Mouse (Mus musculus): ENCODE measurements around the gene Eps8l3. TPM values are rescaled to one million over a fixed set of nuclear protein-coding genes. Genes with fewer than 3 reads are reported as not detected.

The Eps8l3 gene
- total and polyA plus RNA-seq, 3 experiments: 0.12 TPM; not detected in 2

DNA sequence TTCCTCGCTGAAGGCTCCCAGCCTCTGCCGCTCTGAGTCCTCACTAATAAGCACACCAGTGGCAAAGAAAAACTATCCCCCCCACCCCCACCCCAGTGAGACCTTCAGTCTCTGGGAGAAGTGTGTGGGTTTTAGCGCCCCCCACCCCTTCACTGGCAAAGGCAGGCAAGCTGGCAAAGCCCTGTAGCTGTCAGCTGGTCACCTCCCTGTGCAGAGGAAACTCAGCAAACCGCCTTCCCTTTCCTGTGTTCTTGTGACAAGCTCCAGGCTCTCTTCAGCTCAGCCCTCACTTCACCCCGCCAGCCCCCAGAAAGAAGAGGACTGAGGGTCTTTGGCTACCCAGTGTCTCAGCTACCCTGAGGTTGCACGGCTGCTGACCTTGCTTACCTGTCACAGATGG lies 44.4 kb upstream of the Eps8l3 start:
- no peaks in the 10 kb centered on the region for H3K36me3 ChIP-seq (ENCODE audit: control insufficient read depth in 1 of 2, insufficient read depth in 2 of 2, low read length in 2 of 2)
- no peaks in the 10 kb centered on the region for H3K79me2 ChIP-seq (ENCODE audit: control insufficient read depth, insufficient read depth, low read length, poor library complexity)
- H3K9ac ChIP-seq (ENCODE audit: control insufficient read depth, low read depth, low read length, poor library complexity, severe bottlenecking): no peak overlapping the region
- no peak overlapping the region for H3K27ac ChIP-seq (ENCODE audit: control insufficient read depth, low read depth, low read length)
- DNase-seq (ENCODE audit: low read depth, low spot score): no peak
- no peak for TF ChIP-seq ZNF384 (IDR thresholded peaks at IDR 0.05; ENCODE audit: low read depth, low read length)
- TF ChIP-seq POLR2AphosphoS2 (IDR thresholded peaks at IDR 0.05; ENCODE audit: low read length): no peak
- no peak for TF ChIP-seq ELF1 (IDR thresholded peaks at IDR 0.05; ENCODE audit: low read depth, low read length)
- TF ChIP-seq TCF12 (IDR thresholded peaks at IDR 0.05; ENCODE audit: low read depth, low read length): no peak
- no peak for TF ChIP-seq EP300 (IDR thresholded peaks at IDR 0.05; ENCODE audit: low read depth in 1 of 2, low read length in 2 of 2)
- no peak for TF ChIP-seq NRF1 (IDR thresholded peaks at IDR 0.05; ENCODE audit: insufficient read depth, low read depth, low read length, poor library complexity, severe bottlenecking)
- TF ChIP-seq SIN3A (IDR thresholded peaks at IDR 0.05; ENCODE audit: low read length): no peak
- TF ChIP-seq MAFK (IDR thresholded peaks at IDR 0.05; ENCODE audit: borderline replicate concordance, low read depth, low read length): no peak
- no peaks in the 10 kb centered on the region for H3K9me3 ChIP-seq (replicated peaks; ENCODE audit: insufficient read depth, low read length)
- H3K4me1 ChIP-seq (ENCODE audit: control insufficient read depth in 1 of 2, insufficient read depth in 2 of 2, low read length in 2 of 2): no peaks in the 10 kb centered on the region
- H3K4me3 ChIP-seq (ENCODE audit: control insufficient read depth in 1 of 2, insufficient read depth in 1 of 2, low read depth in 2 of 2, low read length in 2 of 2): no peak overlapping the region
- no peaks in the 10 kb centered on the region; a peak in 3 of 4 replicates for H3K27me3 ChIP-seq (ENCODE audit: control insufficient read depth in 1 of 2, insufficient read depth in 2 of 2, low read length in 2 of 2)

DNA sequence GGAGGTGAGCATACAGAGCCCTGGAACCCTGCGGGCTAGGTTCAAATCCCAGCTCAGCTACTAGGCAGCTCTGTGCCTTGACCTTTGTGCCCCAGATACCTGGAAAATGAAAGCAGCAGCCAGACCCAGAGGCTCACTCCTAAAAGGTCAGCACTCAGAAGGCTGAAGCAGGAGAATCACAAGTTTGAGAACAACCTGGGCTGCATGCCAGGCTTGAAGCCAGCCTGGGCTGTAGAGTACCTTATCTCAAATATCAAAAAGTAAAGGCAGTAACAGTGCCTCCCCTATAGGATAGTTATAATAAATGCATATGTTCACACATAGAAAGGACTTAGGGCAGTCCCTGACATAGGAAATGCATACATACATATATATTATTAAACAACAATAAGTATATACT lies 43.7 kb upstream of the Eps8l3 start:
- TF ChIP-seq RCOR1 (IDR thresholded peaks at IDR 0.05; ENCODE audit: low read depth, low read length): no peak
- peak; percentile 4 for TF ChIP-seq RAD21 (IDR thresholded peaks at IDR 0.05; ENCODE audit: low read depth, low read length)
- Histone ChIP-seq H3K27me3 (ENCODE audit: control insufficient read depth in 1 of 2, insufficient read depth in 2 of 2, low read length in 2 of 2) (peaks cover 0 to 2% of the 10 kb centered on the region in 2 experiments), H3K27ac (ENCODE audit: control insufficient read depth, low read depth, low read length) (no peak overlapping the region), H3K4me1 (ENCODE audit: control insufficient read depth in 1 of 2, insufficient read depth in 2 of 2, low read length in 2 of 2) (no peaks in the 10 kb centered on the region), H3K36me3 (ENCODE audit: control insufficient read depth in 1 of 2, insufficient read depth in 2 of 2, low read length in 2 of 2) (no peaks in the 10 kb centered on the region), H3K9ac (ENCODE audit: control insufficient read depth, low read depth, low read length, poor library complexity, severe bottlenecking) (no peak overlapping the region), H3K79me2 (ENCODE audit: control insufficient read depth, insufficient read depth, low read length, poor library complexity) (no peaks in the 10 kb centered on the region), H3K9me3 (replicated peaks; ENCODE audit: insufficient read depth, low read length) (no peaks in the 10 kb centered on the region), H3K4me3 (ENCODE audit: control insufficient read depth in 1 of 2, insufficient read depth in 1 of 2, low read depth in 2 of 2, low read length in 2 of 2) (no peak overlapping the region)
- DNase-seq (ENCODE audit: low read depth, low spot score): no peak

DNA sequence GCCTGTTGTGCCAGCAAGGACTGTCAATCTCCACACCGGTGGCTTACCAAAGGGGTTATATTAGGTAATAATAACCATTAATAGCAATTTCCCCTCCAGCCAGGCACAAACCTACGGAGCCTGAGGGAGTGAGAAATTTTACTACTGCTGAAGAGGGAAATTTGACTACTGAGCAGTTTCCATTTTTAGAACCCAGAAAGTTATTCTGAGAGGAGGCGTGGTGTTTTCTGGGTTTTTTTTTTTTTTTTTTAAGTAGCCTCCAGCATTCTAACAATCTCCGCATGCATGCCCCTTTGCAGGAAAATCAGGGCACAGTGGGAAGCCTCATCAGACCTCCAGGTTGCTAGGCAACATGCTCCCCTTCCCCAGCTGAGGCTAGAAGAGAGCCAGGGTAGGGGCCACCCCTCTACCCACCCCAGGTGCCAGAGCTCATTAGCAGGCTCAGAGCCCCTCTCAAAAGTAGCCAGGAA lies 43.1 kb upstream of the Eps8l3 start:
- H3K79me2 ChIP-seq (ENCODE audit: control insufficient read depth, insufficient read depth, low read length, poor library complexity): no peaks in the 10 kb centered on the region

More for the DNA sequence above, 43.1 kb upstream of the Eps8l3 start:
- H3K4me3 ChIP-seq (ENCODE audit: control insufficient read depth in 1 of 2, insufficient read depth in 1 of 2, low read depth in 2 of 2, low read length in 2 of 2): no peak overlapping the region
- no peaks in the 10 kb centered on the region for H3K9me3 ChIP-seq (replicated peaks; ENCODE audit: insufficient read depth, low read length)
- H3K9ac ChIP-seq (ENCODE audit: control insufficient read depth, low read depth, low read length, poor library complexity, severe bottlenecking): no peak overlapping the region
- no peak for DNase-seq (ENCODE audit: low read depth, low spot score)
- no peak overlapping the region for H3K27ac ChIP-seq (ENCODE audit: control insufficient read depth, low read depth, low read length)
- TF ChIP-seq TCF12 (IDR thresholded peaks at IDR 0.05; ENCODE audit: low read depth, low read length) (no peak), EP300 (IDR thresholded peaks at IDR 0.05; ENCODE audit: low read depth in 1 of 2, low read length in 2 of 2) (no peak), MAFK (IDR thresholded peaks at IDR 0.05; ENCODE audit: borderline replicate concordance, low read depth, low read length) (no peak), GATA1 (IDR thresholded peaks at IDR 0.05; ENCODE audit: low read depth, low read length) (no peak), CTCF (IDR thresholded peaks at IDR 0.05 in 2 of 3, conservative IDR thresholded peaks at IDR 0.05 in 1 of 3; ENCODE audit: control insufficient read depth in 1 of 3, insufficient read depth in 1 of 3, low read depth in 2 of 3, low read length in 3 of 3, poor library complexity in 1 of 3, severe bottlenecking in 1 of 3) (no peak), ETS1 (IDR thresholded peaks at IDR 0.05; ENCODE audit: low read depth, low read length) (no peak), MYB (IDR thresholded peaks at IDR 0.05; ENCODE audit: low read depth, low read length) (no peak), TAL1 (IDR thresholded peaks at IDR 0.05; ENCODE audit: low read length) (no peak), MXI1 (IDR thresholded peaks at IDR 0.05; ENCODE audit: low read depth, low read length) (no peak), POLR2AphosphoS2 (IDR thresholded peaks at IDR 0.05; ENCODE audit: low read length) (no peak), JUND (IDR thresholded peaks at IDR 0.05; ENCODE audit: low read depth, low read length) (no peak), ZC3H11A (IDR thresholded peaks at IDR 0.05; ENCODE audit: low read depth, low read length) (no peak), KAT2A (conservative IDR thresholded peaks at IDR 0.05; ENCODE audit: low read depth, low read length) (no peak), ZNF384 (IDR thresholded peaks at IDR 0.05; ENCODE audit: low read depth, low read length) (no peak), NELFE (IDR thresholded peaks at IDR 0.05; ENCODE audit: low read depth, low read length) (no peak), POLR2AphosphoS5 (IDR thresholded peaks at IDR 0.05; ENCODE audit: borderline replicate concordance, low read depth, low read length) (no peak), MEF2A (IDR thresholded peaks at IDR 0.05; ENCODE audit: extremely low read depth, insufficient replicate concordance, low read depth, low read length, poor library complexity, severe bottlenecking) (no peak), GABPA (IDR thresholded peaks at IDR 0.05; ENCODE audit: low read depth, low read length) (no peak), USF1 (IDR thresholded peaks at IDR 0.05; ENCODE audit: low read depth, low read length) (no peak), NRF1 (IDR thresholded peaks at IDR 0.05; ENCODE audit: insufficient read depth, low read depth, low read length, poor library complexity, severe bottlenecking) (no peak)
- no peaks in the 10 kb centered on the region for H3K36me3 ChIP-seq (ENCODE audit: control insufficient read depth in 1 of 2, insufficient read depth in 2 of 2, low read length in 2 of 2)
- H3K4me1 ChIP-seq (ENCODE audit: control insufficient read depth in 1 of 2, insufficient read depth in 2 of 2, low read length in 2 of 2): no peaks in the 10 kb centered on the region
- peaks cover 2% of the 10 kb centered on the region in 2 experiments for H3K27me3 ChIP-seq (ENCODE audit: control insufficient read depth in 1 of 2, insufficient read depth in 2 of 2, low read length in 2 of 2)
